Mouse (Mus musculus) frontal cortex, adult (tissue): ENCODE results near the gene Faf2.

Experiments
- ATAC-seq: cut with Nextera tagmentation; 2 replicates; pipeline ENCODE4 v1.9.2; 2017; ENCODE audit warnings: mild to moderate bottlenecking, moderate library complexity, mixed read lengths; ENCODE audit not compliant: low TSS enrichment

Gene Faf2

GRCm38 (mm10) chr13:54621155-54621932, at the start of gene Faf2:
TSS of gene Faf2 (plus strand) at chr13:54621784.
- ATAC-seq: peak; percentile 99

GRCm38 (mm10) chr13:54572621-54573020, 49.0 kb upstream of the Faf2 start:
- no peak for ATAC-seq

GRCm38 (mm10) chr13:54574854-54575481, 46.6 kb upstream of the Faf2 start, which contains the start of gene Arl10:
TSS of gene Arl10 (plus strand) at chr13:54575015.
- peak; percentile 81 for ATAC-seq

GRCm38 (mm10) chr13:54575489-54575888, 46.1 kb upstream of the Faf2 start:
- no peak for ATAC-seq

- no peak for ATAC-seq
Observed at GRCm38 (mm10) chr13:54577652-54578507, 43.7 kb upstream of the Faf2 start.

- ATAC-seq: no peak
Observed at GRCm38 (mm10) chr13:54581385-54581784, 40.2 kb upstream of the Faf2 start.

GRCm38 (mm10) chr13:54582126-54582525, 39.5 kb upstream of the Faf2 start:
- ATAC-seq: no peak

- ATAC-seq: no peak
Observed at GRCm38 (mm10) chr13:54582860-54583259, 38.7 kb upstream of the Faf2 start.

GRCm38 (mm10) chr13:54585831-54586230, 35.8 kb upstream of the Faf2 start:
- ATAC-seq: no peak

GRCm38 (mm10) chr13:54589414-54589995, 32.1 kb upstream of the Faf2 start:
- no peak; the same call in 1 of the 2 replicates for ATAC-seq

- peak; percentile 94 for ATAC-seq
Observed at GRCm38 (mm10) chr13:54589996-54590951, 31.3 kb upstream of the Faf2 start, which contains the start of the genes Nop16 and Higd2a. TSS of gene Nop16 (minus strand) at chr13:54590090. TSS of gene Higd2a (plus strand) at chr13:54590207.

- no peak for ATAC-seq
Observed at GRCm38 (mm10) chr13:54591776-54592356, 29.7 kb upstream of the Faf2 start.

- ATAC-seq: no peak
Observed at GRCm38 (mm10) chr13:54593617-54594016, 28.0 kb upstream of the Faf2 start.

GRCm38 (mm10) chr13:54596107-54596690, 25.4 kb upstream of the Faf2 start:
- no peak for ATAC-seq

- no peak for ATAC-seq
Observed at GRCm38 (mm10) chr13:54596870-54597269, 24.7 kb upstream of the Faf2 start.

- ATAC-seq: no peak
Observed at GRCm38 (mm10) chr13:54598622-54599143, 22.9 kb upstream of the Faf2 start.

- ATAC-seq: no peak
Observed at GRCm38 (mm10) chr13:54602639-54603111, 18.9 kb upstream of the Faf2 start.

- no peak for ATAC-seq
Observed at GRCm38 (mm10) chr13:54603501-54603900, 18.1 kb upstream of the Faf2 start.

- ATAC-seq: no peak
Observed at GRCm38 (mm10) chr13:54604221-54604620, 17.4 kb upstream of the Faf2 start.
